Mouse (Mus musculus) olfactory bulb, adult 2 months (tissue): Measurements from ENCODE around the gene Xk.

ENCODE experiments used
- CTCF ChIP-seq: fragments of 200-500 bp; IDR thresholded peaks from 2 replicates; pipeline ENCODE4 v1.5.1; 2012; ENCODE audit warnings: low read depth, mild to moderate bottlenecking, low read length, moderate library complexity; ENCODE audit not compliant: insufficient read depth
- POLR2A ChIP-seq: fragments of 200-500 bp; IDR thresholded peaks from 2 replicates; pipeline ENCODE4 v1.6.1; 2012; ENCODE audit warnings: mild to moderate bottlenecking, low read depth, low read length, moderate library complexity; ENCODE audit not compliant: insufficient read depth

DNA sequence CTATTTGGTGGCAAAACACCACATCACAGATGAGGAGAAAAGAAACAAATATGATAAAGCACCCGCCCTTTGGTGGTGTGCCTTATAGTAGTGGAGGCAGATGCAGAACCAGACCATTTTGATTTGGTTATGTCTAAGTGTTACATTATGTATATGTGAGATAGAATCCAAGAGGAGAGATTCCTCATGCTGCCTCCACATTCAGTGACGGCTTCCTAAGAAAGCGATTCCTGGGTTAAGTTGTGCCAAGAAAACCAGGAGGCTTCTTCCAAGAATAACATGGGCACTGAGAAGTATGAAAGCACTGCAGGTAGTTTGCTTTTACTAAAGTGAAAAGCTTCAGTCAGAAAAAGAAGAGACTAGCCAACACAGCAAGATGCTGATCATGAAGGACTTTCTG, 17.7 kb upstream of the Xk start:
- TF ChIP-seq POLR2A (no peak), CTCF (no peak)
